Mouse (Mus musculus) cortical plate, adult 2 months (tissue): ENCODE results near the gene Gnptg.

Experiments
- CTCF ChIP-seq: fragments of 200-500 bp; IDR thresholded peaks from 2 replicates; pipeline ENCODE4 v1.5.1; 2011; ENCODE audit warnings: mild to moderate bottlenecking, control low read depth, low read length; ENCODE audit not compliant: insufficient read depth; ENCODE audit errors: extremely low read depth
- POLR2A ChIP-seq: fragments of 200-500 bp; IDR thresholded peaks from 2 replicates; pipeline ENCODE4 v1.6.1; 2011; ENCODE audit warnings: mild to moderate bottlenecking, low read length, control low read depth; ENCODE audit not compliant: insufficient read depth; ENCODE audit errors: extremely low read depth

DNA sequence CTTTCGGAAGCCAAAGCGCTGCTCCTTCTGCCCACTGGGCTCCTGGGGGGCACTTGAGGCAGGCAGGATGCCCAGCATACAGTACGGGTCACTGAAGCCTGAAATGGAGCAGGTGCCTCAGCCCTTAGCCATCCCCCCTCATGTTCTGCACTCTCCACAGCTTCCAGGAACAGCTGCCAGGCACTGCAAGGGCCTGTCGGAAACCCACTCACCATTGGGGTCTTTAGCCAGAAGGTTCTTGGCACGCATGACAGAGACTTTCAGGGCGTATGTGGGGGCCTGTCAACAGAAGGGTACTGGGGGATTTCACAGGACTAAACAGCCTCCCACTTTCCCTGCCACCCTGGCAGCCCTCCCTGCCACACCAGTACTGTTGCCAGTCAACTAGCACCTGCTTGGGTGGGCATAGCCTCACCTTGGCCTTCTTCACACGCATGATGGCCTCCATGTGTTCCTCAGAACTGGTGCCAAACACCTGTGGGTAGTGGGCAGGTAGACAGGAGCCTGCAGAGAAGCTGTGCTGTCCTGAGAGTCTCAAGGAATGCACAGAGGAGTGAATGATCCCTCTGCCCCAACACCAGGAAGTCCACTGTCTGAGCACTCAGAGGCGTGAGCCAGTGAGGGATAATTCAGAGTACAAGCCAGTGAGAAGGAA is 10.4 kb upstream of the Gnptg start:
- TF ChIP-seq CTCF (no peak), POLR2A (no peak)
